Mouse (Mus musculus): ENCODE measurements around the gene Prima1. TPM values are rescaled to one million over a fixed set of nuclear protein-coding genes. Genes with fewer than 3 reads are reported as not detected.

Prima1 gene
- polyA plus RNA-seq (2015; fragmentation: Nextera tagmentation; extraction: Ambion mirVana) = 0.48 and 0.55 TPM in 2 replicates

GRCm38 (mm10) chr12:103242083-103242581 is at the start of gene Prima1:
Prima1 (minus strand) TSS chr12:103242150.
- Histone ChIP-seq H3K4me3 (ENCODE audit: low read depth, low read length) (peak within 1 kb of the TSS; percentile 76), H3K4me1 (ENCODE audit: control insufficient read depth, insufficient read depth, low read length) (peaks cover 13% of the 10 kb centered on the region), H3K9ac (ENCODE audit: low read depth, low read length) (peak within 1 kb of the TSS; percentile 76), H3K9me3 (replicated peaks; ENCODE audit: control insufficient read depth, low read length, poor library complexity, severe bottlenecking) (no peaks in the 10 kb centered on the region), H3K4me2 (ENCODE audit: low read length) (peak within 1 kb of the TSS; percentile 88), H3K27ac (ENCODE audit: low read length) (peak within 1 kb of the TSS; percentile 72), H3K27me3 (ENCODE audit: control insufficient read depth, insufficient read depth, low read depth, low read length) (peaks cover 5% of the 10 kb centered on the region; the same call in 1 of the 2 replicates), H3K36me3 (ENCODE audit: control insufficient read depth, insufficient read depth, low read length) (no peaks in the 10 kb centered on the region)
- WGBS = under 1% methylated on average over 47 of the region's 54 CpGs
- ATAC-seq = peak; percentile 75

- Histone ChIP-seq H3K9me3 (replicated peaks; ENCODE audit: control insufficient read depth, low read length, poor library complexity, severe bottlenecking) (no peaks in the 10 kb centered on the region), H3K27me3 (ENCODE audit: control insufficient read depth, insufficient read depth, low read depth, low read length) (no peaks in the 10 kb centered on the region), H3K4me3 (ENCODE audit: low read depth, low read length) (no peak overlapping the region), H3K9ac (ENCODE audit: low read depth, low read length) (no peak overlapping the region), H3K27ac (ENCODE audit: low read length) (no peak overlapping the region), H3K4me2 (ENCODE audit: low read length) (no peak overlapping the region), H3K36me3 (ENCODE audit: control insufficient read depth, insufficient read depth, low read length) (no peaks in the 10 kb centered on the region), H3K4me1 (ENCODE audit: control insufficient read depth, insufficient read depth, low read length) (no peaks in the 10 kb centered on the region)
- no peak for ATAC-seq
- WGBS = 66% methylated on average over 4 of the region's 4 CpGs
Observed at GRCm38 (mm10) chr12:103287276-103287675, 45.3 kb upstream of the Prima1 start.

DNA sequence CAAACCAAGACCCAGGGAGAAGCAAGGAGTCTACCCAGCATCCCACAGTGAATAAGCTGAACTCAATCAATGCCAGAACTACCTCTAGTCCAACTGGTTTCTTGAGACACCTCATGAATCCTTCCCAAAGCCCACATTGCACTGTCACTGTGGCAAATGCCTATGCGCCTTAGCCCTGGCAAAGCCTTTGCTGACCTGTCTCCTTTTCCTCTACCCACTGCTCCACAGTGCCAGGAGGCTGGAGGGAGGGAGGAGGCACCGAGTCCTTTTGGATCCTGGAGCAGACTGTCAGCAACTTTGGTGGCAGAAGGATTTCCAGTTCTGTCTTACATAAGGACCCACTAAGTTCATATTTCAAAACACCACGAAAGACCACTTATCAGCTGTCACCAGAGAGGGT is 41.5 kb upstream of the Prima1 start:
- H3K27me3 ChIP-seq (ENCODE audit: control insufficient read depth, insufficient read depth, low read depth, low read length) = no peaks in the 10 kb centered on the region
- no peaks in the 10 kb centered on the region for H3K9me3 ChIP-seq (replicated peaks; ENCODE audit: control insufficient read depth, low read length, poor library complexity, severe bottlenecking)
- H3K4me1 ChIP-seq (ENCODE audit: control insufficient read depth, insufficient read depth, low read length) = no peaks in the 10 kb centered on the region
- H3K36me3 ChIP-seq (ENCODE audit: control insufficient read depth, insufficient read depth, low read length) = no peaks in the 10 kb centered on the region
- H3K4me3 ChIP-seq (ENCODE audit: low read depth, low read length) = no peak overlapping the region
- no peak overlapping the region for H3K9ac ChIP-seq (ENCODE audit: low read depth, low read length)
- no peak overlapping the region for H3K27ac ChIP-seq (ENCODE audit: low read length)
- no peak overlapping the region for H3K4me2 ChIP-seq (ENCODE audit: low read length)
- no peak for ATAC-seq
- 85% methylated on average over 3 of the region's 3 CpGs for WGBS

DNA sequence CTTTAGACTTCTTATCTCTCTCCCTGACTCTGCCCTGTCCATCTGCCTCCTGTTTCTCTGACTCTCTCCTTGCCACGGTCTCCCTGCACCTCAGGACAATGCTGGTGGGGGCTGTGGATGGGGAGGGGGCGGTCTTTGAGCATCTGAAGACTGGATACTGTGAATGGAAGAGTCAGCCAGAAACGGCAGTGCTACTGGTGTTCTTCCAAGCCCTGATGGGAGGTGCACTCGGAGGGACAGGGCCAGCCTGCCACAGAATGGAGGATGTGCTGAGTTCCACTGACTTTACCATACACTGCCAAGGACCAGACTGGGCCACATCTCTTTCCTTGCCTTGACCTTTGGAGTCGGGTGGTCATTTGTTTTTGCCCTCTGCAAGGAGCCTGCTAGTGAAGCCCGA is 41.0 kb upstream of the Prima1 start:
- Histone ChIP-seq H3K27ac (ENCODE audit: low read length) (no peak overlapping the region), H3K4me3 (ENCODE audit: low read depth, low read length) (no peak overlapping the region), H3K4me2 (ENCODE audit: low read length) (no peak overlapping the region), H3K9me3 (replicated peaks; ENCODE audit: control insufficient read depth, low read length, poor library complexity, severe bottlenecking) (peaks cover 1% of the 10 kb centered on the region; the same call in 1 of the 2 replicates), H3K27me3 (ENCODE audit: control insufficient read depth, insufficient read depth, low read depth, low read length) (no peaks in the 10 kb centered on the region), H3K9ac (ENCODE audit: low read depth, low read length) (no peak overlapping the region), H3K4me1 (ENCODE audit: control insufficient read depth, insufficient read depth, low read length) (no peaks in the 10 kb centered on the region), H3K36me3 (ENCODE audit: control insufficient read depth, insufficient read depth, low read length) (no peaks in the 10 kb centered on the region)
- 63% methylated on average over 6 of the region's 6 CpGs for WGBS
- ATAC-seq = no peak

DNA sequence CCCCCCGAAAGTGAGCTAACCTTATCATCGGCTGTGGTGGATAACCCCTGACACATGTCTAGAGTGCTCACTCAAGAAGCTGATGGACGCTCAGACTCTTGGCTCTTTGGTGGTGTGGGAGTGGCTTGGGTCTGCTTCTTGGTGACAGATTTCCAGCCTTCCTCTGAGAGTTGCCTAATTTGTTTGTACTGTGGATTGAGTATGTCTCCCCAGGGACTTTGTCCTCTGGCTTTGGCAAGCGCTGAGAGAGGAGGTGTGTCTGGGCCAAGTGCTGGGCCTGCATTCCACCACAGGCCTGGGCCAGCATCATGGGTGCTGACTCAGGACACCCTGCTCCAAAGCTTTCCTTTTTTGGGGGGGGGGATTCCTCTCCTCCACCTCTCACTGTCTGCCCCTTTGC is 40.0 kb upstream of the Prima1 start:
- Histone ChIP-seq H3K9ac (ENCODE audit: low read depth, low read length) (no peak overlapping the region), H3K4me2 (ENCODE audit: low read length) (no peak overlapping the region), H3K36me3 (ENCODE audit: control insufficient read depth, insufficient read depth, low read length) (no peaks in the 10 kb centered on the region), H3K4me1 (ENCODE audit: control insufficient read depth, insufficient read depth, low read length) (no peaks in the 10 kb centered on the region), H3K27me3 (ENCODE audit: control insufficient read depth, insufficient read depth, low read depth, low read length) (no peaks in the 10 kb centered on the region), H3K9me3 (replicated peaks; ENCODE audit: control insufficient read depth, low read length, poor library complexity, severe bottlenecking) (peaks cover 5% of the 10 kb centered on the region; the same call in 1 of the 2 replicates), H3K4me3 (ENCODE audit: low read depth, low read length) (no peak overlapping the region), H3K27ac (ENCODE audit: low read length) (no peak overlapping the region)
- WGBS = 84% methylated on average over 4 of the region's 4 CpGs
- no peak for ATAC-seq

DNA sequence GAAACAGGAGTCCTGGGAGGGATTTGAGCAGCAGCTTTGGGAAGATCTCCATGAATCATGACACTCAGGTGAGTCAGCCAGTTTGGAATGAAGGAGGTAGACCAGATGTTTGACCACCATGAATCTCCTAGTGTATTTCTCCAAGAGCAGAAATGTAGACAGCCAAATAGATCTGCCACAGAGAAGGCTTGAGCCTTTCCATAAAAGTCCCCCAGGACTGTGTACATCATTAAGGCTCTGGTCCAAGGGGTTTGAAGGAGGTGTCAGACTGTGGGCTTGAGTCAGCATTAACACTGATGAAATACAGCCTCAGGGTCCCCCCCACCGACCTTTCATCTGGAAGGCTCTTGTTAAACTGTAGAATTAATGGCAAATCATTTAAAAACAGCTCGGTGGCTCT is 39.5 kb upstream of the Prima1 start:
- WGBS = 74% methylated on average over 2 of the region's 2 CpGs
- Histone ChIP-seq H3K9me3 (replicated peaks; ENCODE audit: control insufficient read depth, low read length, poor library complexity, severe bottlenecking) (peaks cover 5% of the 10 kb centered on the region; the same call in 1 of the 2 replicates), H3K4me2 (ENCODE audit: low read length) (no peak overlapping the region), H3K27ac (ENCODE audit: low read length) (no peak overlapping the region), H3K36me3 (ENCODE audit: control insufficient read depth, insufficient read depth, low read length) (no peaks in the 10 kb centered on the region), H3K9ac (ENCODE audit: low read depth, low read length) (no peak overlapping the region), H3K27me3 (ENCODE audit: control insufficient read depth, insufficient read depth, low read depth, low read length) (no peaks in the 10 kb centered on the region), H3K4me3 (ENCODE audit: low read depth, low read length) (no peak overlapping the region), H3K4me1 (ENCODE audit: control insufficient read depth, insufficient read depth, low read length) (no peaks in the 10 kb centered on the region)
- ATAC-seq = no peak

GRCm38 (mm10) chr12:103276422-103276821 is 34.5 kb upstream of the Prima1 start:
- H3K4me3 ChIP-seq (ENCODE audit: low read depth, low read length) = no peak overlapping the region
- H3K27me3 ChIP-seq (ENCODE audit: control insufficient read depth, insufficient read depth, low read depth, low read length) = no peaks in the 10 kb centered on the region
- no peak overlapping the region for H3K27ac ChIP-seq (ENCODE audit: low read length)
- H3K4me1 ChIP-seq (ENCODE audit: control insufficient read depth, insufficient read depth, low read length) = no peaks in the 10 kb centered on the region
- peaks cover 5% of the 10 kb centered on the region; the same call in 1 of the 2 replicates for H3K9me3 ChIP-seq (replicated peaks; ENCODE audit: control insufficient read depth, low read length, poor library complexity, severe bottlenecking)
- H3K36me3 ChIP-seq (ENCODE audit: control insufficient read depth, insufficient read depth, low read length) = no peaks in the 10 kb centered on the region
- H3K4me2 ChIP-seq (ENCODE audit: low read length) = no peak overlapping the region
- no peak overlapping the region for H3K9ac ChIP-seq (ENCODE audit: low read depth, low read length)
- 76% methylated on average over 4 of the region's 4 CpGs for WGBS
- ATAC-seq = no peak

GRCm38 (mm10) chr12:103273732-103274131 is 31.8 kb upstream of the Prima1 start:
- no peak overlapping the region for H3K4me3 ChIP-seq (ENCODE audit: low read depth, low read length)
- ATAC-seq = no peak
- H3K4me1 ChIP-seq (ENCODE audit: control insufficient read depth, insufficient read depth, low read length) = no peaks in the 10 kb centered on the region
- no peak overlapping the region for H3K9ac ChIP-seq (ENCODE audit: low read depth, low read length)
- H3K27me3 ChIP-seq (ENCODE audit: control insufficient read depth, insufficient read depth, low read depth, low read length) = no peaks in the 10 kb centered on the region
- 90% methylated on average over 2 of the region's 2 CpGs for WGBS
- H3K27ac ChIP-seq (ENCODE audit: low read length) = no peak overlapping the region
- no peak overlapping the region for H3K4me2 ChIP-seq (ENCODE audit: low read length)
- no peaks in the 10 kb centered on the region for H3K36me3 ChIP-seq (ENCODE audit: control insufficient read depth, insufficient read depth, low read length)
- H3K9me3 ChIP-seq (replicated peaks; ENCODE audit: control insufficient read depth, low read length, poor library complexity, severe bottlenecking) = peaks cover 5% of the 10 kb centered on the region; the same call in 1 of the 2 replicates

DNA sequence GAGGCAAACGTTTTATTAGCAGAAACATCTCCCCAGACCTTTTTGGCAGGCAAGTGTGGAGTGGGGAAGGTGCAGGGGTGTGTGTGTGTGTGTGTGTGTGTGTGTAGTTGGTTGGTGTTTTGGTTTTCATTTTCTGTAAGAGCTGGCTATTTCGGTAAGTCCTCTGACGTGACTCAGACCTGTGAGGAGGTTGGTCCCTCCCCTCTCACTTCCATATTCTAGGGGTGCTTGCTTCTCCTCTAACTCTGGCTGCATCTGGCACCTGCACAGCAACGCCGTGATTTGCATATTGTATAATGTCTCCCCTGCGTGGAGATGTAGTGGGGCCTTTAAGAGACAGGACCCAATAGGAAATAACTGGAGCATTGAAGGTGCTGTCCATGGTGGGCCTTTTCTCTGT is 31.1 kb upstream of the Prima1 start:
- Histone ChIP-seq H3K9ac (ENCODE audit: low read depth, low read length) (no peak overlapping the region), H3K9me3 (replicated peaks; ENCODE audit: control insufficient read depth, low read length, poor library complexity, severe bottlenecking) (peaks cover 5% of the 10 kb centered on the region; the same call in 1 of the 2 replicates), H3K4me1 (ENCODE audit: control insufficient read depth, insufficient read depth, low read length) (no peaks in the 10 kb centered on the region), H3K27me3 (ENCODE audit: control insufficient read depth, insufficient read depth, low read depth, low read length) (no peaks in the 10 kb centered on the region), H3K27ac (ENCODE audit: low read length) (no peak overlapping the region), H3K4me3 (ENCODE audit: low read depth, low read length) (no peak overlapping the region), H3K36me3 (ENCODE audit: control insufficient read depth, insufficient read depth, low read length) (no peaks in the 10 kb centered on the region), H3K4me2 (ENCODE audit: low read length) (no peak overlapping the region)
- WGBS = 70% methylated on average over 6 of the region's 6 CpGs
- ATAC-seq = no peak
